Mouse (Mus musculus) lung, postnatal 0 days (tissue): ENCODE results near the gene Gm20388. TPM values are rescaled to one million over a fixed set of nuclear protein-coding genes. Genes with fewer than 3 reads are reported as not detected.
A peak's percentile ranks its signal among the peaks of the same experiment; 100 is the strongest.

Experiments
- ATAC-seq: fragments of 200-750 bp; cut with Nextera tagmentation; 2 replicates; pipeline ENCODE4 v1.8.0; 2017; ENCODE audit warnings: moderate library complexity
- DNase-seq: peaks from one replicate; pipeline ENCODE4 v3.0.0-alpha.2; 2016; ENCODE audit warnings: low spot score
- H3K27ac ChIP-seq: fragments of 300-500 bp; sonication (generic); 2 replicates; pipeline ENCODE4 v1.5.1; 2014; ENCODE audit warnings: antibody characterized with exemption, mild to moderate bottlenecking, low read length, mixed read lengths
- H3K27me3 ChIP-seq: fragments of 300-500 bp; sonication (generic); replicated peaks from 2 replicates; pipeline ENCODE4 v1.6.1; 2014; ENCODE audit warnings: low read length, mixed read lengths; ENCODE audit not compliant: insufficient read depth
- H3K36me3 ChIP-seq: fragments of 300-500 bp; sonication (generic); 2 replicates; pipeline ENCODE4 v1.6.1; 2014; ENCODE audit warnings: low read length, mixed read lengths; ENCODE audit not compliant: insufficient read depth
- H3K4me1 ChIP-seq: fragments of 300-500 bp; sonication (generic); 2 replicates; pipeline ENCODE4 v1.6.1; 2014; ENCODE audit warnings: antibody characterized with exemption, low read depth, low read length, mixed read lengths; ENCODE audit not compliant: insufficient read depth
- H3K4me2 ChIP-seq: fragments of 300-500 bp; sonication (generic); replicated peaks from 2 replicates; pipeline ENCODE4 v1.6.1; 2014; ENCODE audit warnings: low read depth, mild to moderate bottlenecking, low read length, moderate library complexity, mixed read lengths
- H3K4me3 ChIP-seq: fragments of 300-500 bp; sonication (generic); 2 replicates; pipeline ENCODE4 v1.5.1; 2014; ENCODE audit warnings: low read depth, low read length
- H3K9ac ChIP-seq: fragments of 300-500 bp; sonication (generic); replicated peaks from 2 replicates; pipeline ENCODE4 v1.6.1; 2014; ENCODE audit warnings: low read depth, mild to moderate bottlenecking
- H3K9me3 ChIP-seq: fragments of 300-500 bp; sonication (generic); 2 replicates; pipeline ENCODE4 v1.6.1; 2016; ENCODE audit warnings: low read length, mixed read lengths
- CTCF ChIP-seq: IDR thresholded peaks from 2 replicates; pipeline ENCODE4 v1.5.1; 2016; ENCODE audit warnings: antibody characterized with exemption, mild to moderate bottlenecking
- EP300 ChIP-seq: IDR thresholded peaks from 2 replicates; pipeline ENCODE4 v1.6.1; 2016; ENCODE audit warnings: antibody characterized with exemption, mild to moderate bottlenecking, control low read depth
- WGBS: fragments of 180-500 bp; shearing (Covaris S2); extraction: QIAGEN DNeasy Blood & Tissue Kit; methylation state at CpG from one replicate; pipeline ENCODE4 v1.1.7; 2014; 5-methylcytosine and 5-hydroxymethylcytosine counted together
- polyA plus RNA-seq: library from polyadenylated mRNA; unstranded; fragments of >200 nt; fragmentation: Nextera tagmentation; extraction: Ambion mirVana; gene quantifications from 2 replicates; pipeline ENCODE4 v1.2.1, GENCODE M21; 2015

Gene Gm20388
- polyA plus RNA-seq, 1 experiment from 2014 or later, result not detected

GRCm38 (mm10) chr8:123415967-123416943, 3505.6 kb downstream of the Gm20388 start:
- Histone ChIP-seq H3K9me3 (no peaks in the 10 kb centered on the region), H3K4me3 (no peak overlapping the region), H3K4me1 (no peaks in the 10 kb centered on the region), H3K9ac (no peak overlapping the region), H3K27me3 (peaks cover 15% of the 10 kb centered on the region), H3K27ac (no peak overlapping the region), H3K4me2 (no peak overlapping the region), H3K36me3 (no peaks in the 10 kb centered on the region)
- DNase-seq, result no peak
- WGBS, result 72% methylated on average over 8 of the region's 8 CpGs
- no peak for ATAC-seq
- no peak for TF ChIP-seq EP300
- peak; percentile 47 for TF ChIP-seq CTCF

- no peak overlapping the region for H3K27ac ChIP-seq
- no peak overlapping the region for H3K9ac ChIP-seq
- 57% methylated on average over 8 of the region's 8 CpGs for WGBS
- DNase-seq (no peak), ATAC-seq (no peak)
- no peaks in the 10 kb centered on the region for H3K4me1 ChIP-seq
- H3K4me2 ChIP-seq, result no peak overlapping the region
- TF ChIP-seq EP300, result no peak
- TF ChIP-seq CTCF, result no peak
- no peak overlapping the region for H3K4me3 ChIP-seq
- no peaks in the 10 kb centered on the region for H3K36me3 ChIP-seq
- H3K27me3 ChIP-seq, result peaks cover 7% of the 10 kb centered on the region; the same call in 1 of the 2 replicates
- no peaks in the 10 kb centered on the region for H3K9me3 ChIP-seq
Measured at GRCm38 (mm10) chr8:123416944-123417555, 3506.4 kb downstream of the Gm20388 start.

DNA sequence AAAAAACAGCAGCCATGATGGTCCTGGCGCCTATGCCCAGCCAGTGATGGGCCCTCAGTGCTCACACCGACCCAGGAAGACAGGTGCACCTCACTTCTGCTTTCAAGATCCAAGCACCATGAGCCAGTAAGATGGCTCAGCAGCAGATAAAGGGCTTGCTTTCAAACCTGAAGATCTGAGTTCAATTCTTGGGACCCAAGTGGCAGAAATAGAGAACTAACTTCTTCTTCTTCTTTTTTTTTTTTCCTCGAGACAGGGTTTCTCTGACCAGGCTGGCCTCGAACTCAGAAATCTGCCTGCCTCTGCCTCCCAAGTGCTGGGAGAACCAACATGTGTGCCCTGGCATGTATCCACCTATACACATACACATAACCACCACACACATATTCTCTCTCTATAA, 3509.1 kb downstream of the Gm20388 start:
- H3K9ac ChIP-seq, result no peak overlapping the region
- no peak overlapping the region for H3K4me2 ChIP-seq
- H3K36me3 ChIP-seq, result no peaks in the 10 kb centered on the region
- no peaks in the 10 kb centered on the region for H3K27me3 ChIP-seq
- DNase-seq (no peak), ATAC-seq (no peak)
- H3K9me3 ChIP-seq, result no peaks in the 10 kb centered on the region
- no peak overlapping the region for H3K27ac ChIP-seq
- WGBS, result 70% methylated on average over 4 of the region's 4 CpGs
- no peak overlapping the region for H3K4me3 ChIP-seq
- no peaks in the 10 kb centered on the region for H3K4me1 ChIP-seq
- TF ChIP-seq CTCF (no peak), EP300 (no peak)

- ATAC-seq (no peak), DNase-seq (no peak)
- Histone ChIP-seq H3K4me1 (no peaks in the 10 kb centered on the region), H3K4me3 (no peak overlapping the region), H3K4me2 (no peak overlapping the region), H3K27me3 (no peaks in the 10 kb centered on the region), H3K9me3 (no peaks in the 10 kb centered on the region), H3K9ac (no peak overlapping the region), H3K36me3 (no peaks in the 10 kb centered on the region), H3K27ac (no peak overlapping the region)
- no peak for TF ChIP-seq EP300
- TF ChIP-seq CTCF, result no peak
- WGBS, result 88% methylated on average over 34 of the region's 34 CpGs
Measured at GRCm38 (mm10) chr8:123420525-123421281, 3510.1 kb downstream of the Gm20388 start.

DNA sequence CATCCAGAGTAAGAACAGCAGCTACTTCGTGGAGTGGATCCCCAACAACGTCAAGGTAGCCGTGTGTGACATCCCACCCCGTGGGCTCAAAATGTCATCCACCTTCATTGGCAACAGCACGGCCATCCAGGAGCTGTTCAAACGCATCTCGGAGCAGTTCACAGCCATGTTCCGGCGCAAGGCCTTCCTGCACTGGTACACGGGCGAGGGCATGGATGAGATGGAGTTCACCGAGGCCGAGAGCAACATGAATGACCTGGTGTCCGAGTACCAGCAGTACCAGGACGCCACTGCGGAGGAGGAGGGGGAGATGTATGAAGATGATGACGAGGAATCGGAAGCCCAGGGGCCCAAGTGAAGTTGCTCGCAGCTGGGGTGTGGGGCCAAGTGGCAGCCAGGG, 3510.7 kb downstream of the Gm20388 start:
- Histone ChIP-seq H3K27me3 (no peaks in the 10 kb centered on the region), H3K9me3 (no peaks in the 10 kb centered on the region), H3K9ac (no peak overlapping the region), H3K4me1 (no peaks in the 10 kb centered on the region), H3K4me2 (no peak overlapping the region), H3K36me3 (no peaks in the 10 kb centered on the region), H3K4me3 (no peak overlapping the region), H3K27ac (no peak overlapping the region)
- no peak for ATAC-seq
- 85% methylated on average over 19 of the region's 19 CpGs for WGBS
- DNase-seq, result no peak
- TF ChIP-seq CTCF (no peak), EP300 (no peak)
